Mouse (Mus musculus): ENCODE measurements around the gene Slc35f6.

GRCm38 (mm10) chr5:30621844-30622176, 25.9 kb upstream of the Slc35f6 start:
- TF ChIP-seq CTCF (conservative IDR thresholded peaks at IDR 0.05; ENCODE audit: insufficient read depth, insufficient read length, low read depth, low read length) = no peak
- no peak for TF ChIP-seq POLR2A (IDR thresholded peaks at IDR 0.05; ENCODE audit: low read depth, low read length)

Data from kidney, adult 2 months (tissue).